Mouse (Mus musculus) intestine, postnatal 0 days (tissue): Measurements from ENCODE around the gene Olfr213. TPM values are rescaled to one million over a fixed set of nuclear protein-coding genes. Genes with fewer than 3 reads are reported as not detected.
"Not testable (repeated sequence)": the region's sequence is repeated elsewhere in the genome, so short reads cannot be mapped to it uniquely, and the experiment has no call there.

ENCODE experiments used
- ATAC-seq: fragments of 200-750 bp; cut with Nextera tagmentation; 2 replicates; pipeline ENCODE4 v1.8.0; 2017; ENCODE audit warnings: mild to moderate bottlenecking, moderate TSS enrichment, moderate library complexity
- H3K27ac ChIP-seq: fragments of 300-500 bp; sonication (generic); 2 replicates; pipeline ENCODE4 v1.5.1; 2014; ENCODE audit warnings: mild to moderate bottlenecking, low read depth, low read length, moderate library complexity
- H3K27me3 ChIP-seq: fragments of 300-500 bp; sonication (generic); replicated peaks from 2 replicates; pipeline ENCODE4 v1.6.1; 2014; ENCODE audit warnings: low read length, mixed read lengths; ENCODE audit not compliant: control insufficient read depth, insufficient read depth
- H3K36me3 ChIP-seq: fragments of 300-500 bp; sonication (generic); 2 replicates; pipeline ENCODE4 v1.6.1; 2014; ENCODE audit warnings: mild to moderate bottlenecking, moderate library complexity; ENCODE audit not compliant: control insufficient read depth, insufficient read depth
- H3K4me1 ChIP-seq: fragments of 300-500 bp; sonication (generic); replicated peaks from 2 replicates; pipeline ENCODE4 v1.6.1; 2014; ENCODE audit warnings: antibody characterized with exemption, low read length, mixed read lengths; ENCODE audit not compliant: control insufficient read depth, insufficient read depth
- H3K4me2 ChIP-seq: fragments of 300-500 bp; sonication (generic); replicated peaks from 2 replicates; pipeline ENCODE4 v1.6.1; 2014; ENCODE audit warnings: low read depth, mild to moderate bottlenecking, moderate library complexity
- H3K4me3 ChIP-seq: fragments of 300-500 bp; sonication (generic); 2 replicates; pipeline ENCODE4 v1.5.1; 2014; ENCODE audit warnings: low read depth, low read length
- H3K9ac ChIP-seq: fragments of 300-500 bp; sonication (generic); 2 replicates; pipeline ENCODE4 v1.6.1; 2014; ENCODE audit warnings: mild to moderate bottlenecking, low read depth, low read length
- H3K9me3 ChIP-seq: fragments of 300-500 bp; sonication (generic); 2 replicates; pipeline ENCODE4 v1.6.1; 2016; ENCODE audit warnings: mixed run types; ENCODE audit not compliant: control insufficient read depth
- CTCF ChIP-seq: sonication (generic); IDR thresholded peaks from 2 replicates; pipeline ENCODE4 v1.5.1; 2016; ENCODE audit warnings: low read depth, mild to moderate bottlenecking, control low read depth, antibody characterized with exemption, moderate library complexity
- WGBS: fragments of 180-500 bp; shearing (Covaris S2); extraction: QIAGEN DNeasy Blood & Tissue Kit; methylation state at CpG from one replicate; pipeline ENCODE4 v1.1.7; 2014; 5-methylcytosine and 5-hydroxymethylcytosine counted together
- polyA plus RNA-seq: library from polyadenylated mRNA; unstranded; fragments of >200 nt; fragmentation: Nextera tagmentation; extraction: Ambion mirVana; gene quantifications from 2 replicates; pipeline ENCODE4 v1.2.1, GENCODE M21; 2015

The Olfr213 gene
- polyA plus RNA-seq: not detected in 2 replicates

DNA sequence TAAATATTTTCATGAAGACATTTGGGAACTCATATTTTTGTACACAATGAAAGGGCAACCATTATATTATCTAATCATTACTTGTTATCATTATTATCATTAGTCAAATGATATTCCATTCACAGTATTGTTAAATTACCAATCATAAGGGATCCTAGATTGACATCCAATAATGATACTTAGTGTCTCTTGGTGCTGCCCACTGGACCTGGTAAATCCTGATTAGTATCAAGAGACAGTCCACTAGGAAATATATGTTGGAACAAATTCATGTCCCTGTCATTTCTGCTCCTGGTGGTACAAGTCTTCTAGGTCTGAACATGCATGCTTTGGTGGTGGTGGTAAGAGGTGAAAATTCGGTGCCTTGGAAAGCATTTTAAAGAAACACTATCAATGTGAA lies at the start of gene Olfr213:
Olfr213 (plus strand) TSS at position 301 of the 400 bp plus-strand sequence.
- no peak within 1 kb of the TSS for H3K4me2 ChIP-seq
- no peak within 1 kb of the TSS for H3K27ac ChIP-seq
- H3K36me3 ChIP-seq: no peaks in the 10 kb centered on the region
- H3K4me3 ChIP-seq: no peak within 1 kb of the TSS
- H3K27me3 ChIP-seq: no peaks in the 10 kb centered on the region
- no peak for ATAC-seq
- no peaks in the 10 kb centered on the region for H3K4me1 ChIP-seq
- no peaks in the 10 kb centered on the region for H3K9me3 ChIP-seq
- TF ChIP-seq CTCF: no peak
- WGBS: 81% methylated on average over 1 of the region's 1 CpGs
- H3K9ac ChIP-seq: no peak within 1 kb of the TSS

DNA sequence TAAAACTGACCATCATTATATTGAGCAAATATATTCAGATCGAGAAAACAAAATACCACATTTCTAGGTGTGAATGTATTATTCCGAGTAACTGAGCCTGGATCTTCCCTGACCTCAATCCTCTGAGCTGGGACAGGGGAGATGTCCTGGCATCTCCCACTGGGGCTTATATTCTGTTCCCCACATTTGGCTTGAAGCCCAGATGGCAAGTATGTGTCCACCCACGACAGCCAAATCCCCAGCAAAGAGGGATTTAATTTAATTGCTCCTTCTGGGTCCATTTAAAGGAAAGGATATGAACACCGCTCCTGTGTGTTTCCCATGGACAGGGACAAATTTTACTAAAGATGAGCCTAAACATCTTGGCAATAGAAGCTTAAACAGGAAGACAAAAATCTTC lies 49.5 kb upstream of the Olfr213 start, which contains the start of gene Olfr211:
Olfr211 (plus strand) TSS at position 301 of the 400 bp plus-strand sequence.
- Histone ChIP-seq H3K9me3 (no peaks in the 10 kb centered on the region), H3K4me2 (no peak within 1 kb of the TSS), H3K36me3 (no peaks in the 10 kb centered on the region), H3K9ac (no peak within 1 kb of the TSS), H3K4me3 (no peak within 1 kb of the TSS), H3K27ac (no peak within 1 kb of the TSS), H3K4me1 (no peaks in the 10 kb centered on the region), H3K27me3 (no peaks in the 10 kb centered on the region)
- ATAC-seq: no peak
- 67% methylated on average over 4 of the region's 4 CpGs for WGBS
- no peak for TF ChIP-seq CTCF

DNA sequence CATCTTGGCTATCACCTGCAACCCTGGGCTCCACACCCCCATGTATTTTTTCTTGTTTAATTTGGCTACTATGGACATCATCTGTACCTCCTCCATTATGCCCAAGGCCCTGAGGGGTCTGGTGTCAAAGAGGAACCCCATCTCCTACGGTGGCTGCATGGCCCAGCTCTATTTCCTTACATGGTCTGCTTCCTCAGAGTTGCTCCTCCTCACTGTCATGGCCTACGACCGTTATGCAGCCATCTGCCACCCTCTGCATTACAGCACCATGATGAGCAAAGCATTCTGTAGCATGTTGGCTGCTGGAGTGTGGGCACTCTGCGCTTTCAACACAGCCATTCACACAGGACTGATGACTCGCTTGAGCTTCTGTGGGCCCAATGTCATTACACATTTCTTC lies 44.5 kb upstream of the Olfr213 start:
- H3K4me2 ChIP-seq: no peak overlapping the region
- WGBS: 91% methylated on average over 5 of the region's 5 CpGs
- no peaks in the 10 kb centered on the region for H3K27me3 ChIP-seq
- H3K4me1 ChIP-seq: no peaks in the 10 kb centered on the region
- no peak overlapping the region for H3K4me3 ChIP-seq
- no peak overlapping the region for H3K9ac ChIP-seq
- ATAC-seq: no peak
- H3K9me3 ChIP-seq: no peaks in the 10 kb centered on the region
- TF ChIP-seq CTCF: no peak
- no peak overlapping the region for H3K27ac ChIP-seq
- no peaks in the 10 kb centered on the region for H3K36me3 ChIP-seq

DNA sequence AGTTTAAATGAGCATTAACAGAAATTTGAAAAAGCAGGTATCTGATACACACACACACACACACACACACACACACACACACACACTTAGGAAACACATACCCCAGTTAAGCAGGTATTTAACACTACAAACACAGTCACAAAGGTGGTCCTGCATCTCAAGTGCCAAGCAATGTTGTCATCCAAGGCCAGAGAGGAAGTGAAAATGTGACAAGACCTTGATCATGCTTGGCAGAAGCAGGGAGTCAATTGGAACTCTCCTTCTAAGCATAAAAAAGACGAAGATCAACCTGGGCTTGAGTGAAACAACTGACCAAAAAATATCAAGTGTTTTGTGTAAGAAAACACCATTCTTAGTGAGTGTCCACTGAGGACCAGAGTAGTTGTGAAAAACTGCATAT lies 42.3 kb upstream of the Olfr213 start:
- 76% methylated on average over 1 of the region's 1 CpGs for WGBS
- no peaks in the 10 kb centered on the region for H3K27me3 ChIP-seq
- H3K27ac ChIP-seq: no peak overlapping the region
- no peak for TF ChIP-seq CTCF
- no peaks in the 10 kb centered on the region for H3K9me3 ChIP-seq
- no peak overlapping the region for H3K9ac ChIP-seq
- H3K4me1 ChIP-seq: no peaks in the 10 kb centered on the region
- no peak overlapping the region for H3K4me2 ChIP-seq
- ATAC-seq: no peak
- H3K36me3 ChIP-seq: no peaks in the 10 kb centered on the region
- no peak overlapping the region for H3K4me3 ChIP-seq

DNA sequence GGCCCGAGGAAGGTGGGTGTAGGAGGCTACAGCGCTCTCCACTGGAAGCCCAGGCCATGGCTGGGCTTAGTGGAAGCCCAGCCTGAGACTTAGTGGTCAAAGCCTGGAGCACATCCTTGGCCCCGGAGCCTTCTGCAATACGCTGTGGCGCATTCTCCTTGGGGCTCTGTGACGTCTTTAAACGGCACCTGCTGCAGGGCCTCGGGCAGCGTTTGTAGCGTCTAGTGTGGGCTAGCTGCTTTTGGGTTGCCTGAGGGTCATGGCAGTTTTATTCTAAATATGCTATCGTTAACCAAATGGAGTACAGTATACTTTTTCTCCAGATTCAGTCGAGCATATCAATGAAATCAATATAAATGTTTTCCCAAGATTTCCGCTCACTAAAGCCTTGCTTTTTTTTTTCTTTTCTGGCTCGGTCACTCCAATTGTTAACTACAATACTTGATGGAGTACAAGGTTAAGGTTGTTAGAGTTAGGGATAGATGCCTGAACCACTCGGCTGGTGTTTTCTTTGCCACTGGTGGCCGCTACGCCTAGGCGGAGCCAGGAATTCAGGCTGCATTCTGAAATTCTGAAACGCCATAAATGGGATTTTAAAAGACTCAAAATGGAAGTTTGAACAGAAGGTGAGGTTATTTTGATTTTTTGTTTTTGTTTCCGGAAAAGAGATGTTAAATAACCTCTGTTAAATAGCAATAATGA lies 31.8 kb upstream of the Olfr213 start, which contains the start of gene Olfr212:
Olfr212 (plus strand) TSS at position 215 of the 702 bp plus-strand sequence.
- H3K4me2 ChIP-seq, H3K27ac ChIP-seq, H3K9me3 ChIP-seq, H3K4me3 ChIP-seq, H3K36me3 ChIP-seq, H3K27me3 ChIP-seq, H3K4me1 ChIP-seq, H3K9ac ChIP-seq, ATAC-seq: not testable (repeated sequence)
- WGBS: 87% methylated on average over 19 of the region's 20 CpGs

DNA sequence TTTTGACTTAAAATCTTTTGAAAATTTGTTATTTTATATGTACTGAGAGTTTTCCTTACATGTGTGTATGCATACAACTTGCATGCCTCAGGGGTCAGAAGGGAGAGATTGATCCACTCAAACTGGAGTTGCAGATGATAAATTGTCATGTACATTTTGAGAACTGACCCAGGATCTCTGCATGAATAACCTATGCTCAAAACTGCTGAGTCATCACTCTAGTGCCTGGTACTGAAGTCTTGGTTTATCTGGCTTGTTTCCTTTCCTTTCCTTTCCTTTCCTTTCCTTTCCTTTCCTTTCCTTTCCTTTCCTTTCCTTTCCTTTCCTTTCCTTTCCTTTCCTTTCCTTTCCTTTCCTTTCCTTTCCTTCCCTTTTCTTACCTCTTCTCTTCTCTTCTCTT lies 23.4 kb upstream of the Olfr213 start:
- no peaks in the 10 kb centered on the region for H3K4me1 ChIP-seq
- no peak for ATAC-seq
- H3K9ac ChIP-seq: no peak overlapping the region
- H3K9me3 ChIP-seq: no peaks in the 10 kb centered on the region
- no peak overlapping the region for H3K27ac ChIP-seq
- no peaks in the 10 kb centered on the region for H3K36me3 ChIP-seq
- H3K4me3 ChIP-seq: no peak overlapping the region
- no peaks in the 10 kb centered on the region for H3K27me3 ChIP-seq
- no peak overlapping the region for H3K4me2 ChIP-seq
- TF ChIP-seq CTCF: no peak

DNA sequence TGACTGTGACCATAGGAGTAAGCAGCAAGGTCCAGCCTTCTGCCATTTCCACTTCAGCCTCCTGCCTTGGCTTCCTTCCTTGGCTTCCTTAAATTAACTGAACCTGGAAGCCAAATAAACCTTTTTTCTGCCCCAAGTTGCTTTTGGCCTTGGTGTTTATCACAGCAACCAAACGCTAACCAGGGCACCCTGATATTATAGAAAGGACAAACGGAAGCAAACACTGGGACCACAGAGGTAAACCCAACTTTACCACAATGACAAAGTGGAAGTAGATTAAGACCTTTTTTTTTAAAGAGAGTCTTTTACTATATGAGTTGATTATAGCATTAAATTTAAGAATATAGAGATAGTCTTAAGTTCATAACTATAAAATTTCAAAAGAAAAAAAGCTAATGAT lies 4.2 kb downstream of the Olfr213 start:
- no peak overlapping the region for H3K4me2 ChIP-seq
- no peak overlapping the region for H3K9ac ChIP-seq
- no peak for ATAC-seq
- no peaks in the 10 kb centered on the region for H3K9me3 ChIP-seq
- TF ChIP-seq CTCF: no peak
- H3K4me1 ChIP-seq: no peaks in the 10 kb centered on the region
- H3K4me3 ChIP-seq: no peak overlapping the region
- H3K27ac ChIP-seq: no peak overlapping the region
- 80% methylated on average over 2 of the region's 2 CpGs for WGBS
- H3K27me3 ChIP-seq: no peaks in the 10 kb centered on the region
- H3K36me3 ChIP-seq: no peaks in the 10 kb centered on the region

DNA sequence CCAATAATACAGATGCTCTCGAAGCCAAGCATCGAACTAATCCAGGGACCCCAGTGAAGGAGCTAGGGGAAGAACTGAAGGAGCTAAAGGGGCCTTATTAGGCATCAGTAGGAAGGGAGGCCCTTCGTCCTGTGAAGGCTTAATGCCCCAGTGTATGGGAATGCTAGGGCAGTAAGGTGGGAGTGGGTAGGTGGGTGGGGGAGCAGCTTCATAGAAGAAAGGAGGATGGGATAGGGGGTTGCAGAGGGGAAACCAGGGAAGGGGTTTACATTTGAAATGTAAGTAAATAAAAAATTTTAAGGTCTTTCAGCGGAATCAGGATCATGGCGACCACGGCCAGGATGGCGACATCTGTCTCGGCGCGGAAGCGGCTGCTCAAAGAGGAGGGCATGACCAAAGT lies 12.6 kb downstream of the Olfr213 start, which contains the start of gene Gm5580:
Gm5580 (plus strand) TSS at position 301 of the 400 bp plus-strand sequence.
- H3K27me3 ChIP-seq, H3K4me3 ChIP-seq, ATAC-seq, H3K36me3 ChIP-seq, H3K27ac ChIP-seq, H3K4me2 ChIP-seq, H3K4me1 ChIP-seq, H3K9ac ChIP-seq, H3K9me3 ChIP-seq: not testable (repeated sequence)
- 92% methylated on average over 11 of the region's 11 CpGs for WGBS
